Mouse (Mus musculus) liver, postnatal 0 days (tissue): ENCODE results near the gene Inpp4a.

Experiments used
- CTCF ChIP-seq: sonication (generic); IDR thresholded peaks from 2 replicates; pipeline ENCODE4 v1.5.1; 2016; ENCODE audit warnings: antibody characterized with exemption, low read depth
- EP300 ChIP-seq: IDR thresholded peaks from 2 replicates; pipeline ENCODE4 v1.6.1; 2016; ENCODE audit warnings: antibody characterized with exemption, low read depth, mild to moderate bottlenecking

DNA sequence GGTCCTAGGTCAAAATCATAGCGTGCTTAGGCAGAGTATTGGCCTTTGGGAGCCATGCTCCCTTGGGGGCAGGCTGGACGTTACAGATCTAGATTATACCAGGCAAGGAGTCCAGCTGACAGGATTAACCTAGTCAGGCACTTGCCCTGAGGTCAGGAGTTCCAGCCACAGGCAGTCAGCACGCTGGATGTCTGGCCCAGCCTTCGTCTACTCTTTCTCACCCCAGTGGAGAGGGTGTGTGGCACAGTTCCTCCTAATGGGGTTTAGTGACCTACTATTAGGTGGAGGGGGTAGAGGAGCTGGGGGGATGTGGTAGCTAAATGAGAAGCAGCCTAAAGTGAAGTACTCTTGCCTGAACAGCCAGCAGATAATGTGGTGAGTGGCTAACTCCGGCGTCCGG is 14.7 kb downstream of the Inpp4a start:
- TF ChIP-seq CTCF (no peak), EP300 (no peak)
